Mouse (Mus musculus) MEL (cell line): ENCODE measurements around the gene Fam107b. TPM values are rescaled to one million over a fixed set of nuclear protein-coding genes. Genes with fewer than 3 reads are reported as not detected.

Experiments
- DNase-seq: peaks from one replicate; pipeline ENCODE4 v3.0.0; 2011; ENCODE audit warnings: low read depth, low spot score
- H3K27ac ChIP-seq: 2 replicates; pipeline ENCODE4 v1.5.1; 2012; ENCODE audit warnings: low read depth, mild to moderate bottlenecking, control low read depth, low read length, moderate library complexity; ENCODE audit not compliant: control insufficient read depth
- H3K27me3 ChIP-seq, 2 experiments: fragments of 150-350 bp in 1 of 2; sonication (generic) in 1 of 2; 2 replicates each; pipeline ENCODE4 v1.6.1; 2012; ENCODE audit warnings: low read length in 2 of 2, mild to moderate bottlenecking in 2 of 2, improper control_type of control experiment in 1 of 2, moderate library complexity in 1 of 2; ENCODE audit not compliant: insufficient read depth in 2 of 2, control insufficient read depth in 1 of 2
- H3K36me3 ChIP-seq, 2 experiments: 2 replicates each; pipeline ENCODE4 v1.6.1; 2012 to 2014; ENCODE audit warnings: low read length in 2 of 2, improper control_type of control experiment in 1 of 2, inconsistent platforms in 1 of 2, mild to moderate bottlenecking in 1 of 2; ENCODE audit not compliant: insufficient read depth in 2 of 2, control insufficient read depth in 1 of 2
- H3K4me1 ChIP-seq, 2 experiments: fragments of 150-350 bp in 1 of 2; sonication (generic) in 1 of 2; 2 replicates each; pipeline ENCODE4 v1.6.1; 2012; ENCODE audit warnings: low read length in 2 of 2, improper control_type of control experiment in 1 of 2, mild to moderate bottlenecking in 1 of 2; ENCODE audit not compliant: insufficient read depth in 2 of 2, control insufficient read depth in 1 of 2
- H3K4me3 ChIP-seq, 2 experiments: fragments of 150-350 bp in 1 of 2; sonication (generic) in 1 of 2; 2 replicates each; pipeline ENCODE4 v1.5.1; 2012; ENCODE audit warnings: low read depth in 2 of 2, low read length in 2 of 2, mild to moderate bottlenecking in 2 of 2, moderate library complexity in 2 of 2, control low read depth in 1 of 2, improper control_type of control experiment in 1 of 2; ENCODE audit not compliant: control insufficient read depth in 1 of 2, insufficient read depth in 1 of 2
- H3K79me2 ChIP-seq: 2 replicates; pipeline ENCODE4 v1.6.1; 2012; ENCODE audit warnings: mild to moderate bottlenecking, low read length, moderate library complexity; ENCODE audit not compliant: control insufficient read depth, poor library complexity, insufficient read depth
- H3K9ac ChIP-seq: 2 replicates; pipeline ENCODE4 v1.6.1; 2012; ENCODE audit warnings: low read depth, mild to moderate bottlenecking, control low read depth, low read length, moderate library complexity; ENCODE audit not compliant: control insufficient read depth, poor library complexity, severe bottlenecking
- H3K9me3 ChIP-seq: fragments of 150-350 bp; sonication (generic); replicated peaks from 2 replicates; pipeline ENCODE4 v1.6.1; 2012; ENCODE audit warnings: mild to moderate bottlenecking, low read length, improper control_type of control experiment, moderate library complexity; ENCODE audit not compliant: insufficient read depth
- CHD2 ChIP-seq: IDR thresholded peaks from 2 replicates; pipeline ENCODE4 v1.6.1; 2011; ENCODE audit warnings: low read length, improper control_type of control experiment
- CTCF ChIP-seq, 3 experiments: IDR thresholded peaks in 2 of 3; conservative IDR thresholded peaks in 1 of 3; 2 replicates each; pipeline ENCODE4 v1.5.1; 2011 to 2012; ENCODE audit warnings: low read length in 3 of 3, low read depth in 2 of 3, mild to moderate bottlenecking in 2 of 3, improper control_type of control experiment in 1 of 3, inconsistent platforms in 1 of 3, mixed read lengths in 1 of 3, moderate library complexity in 1 of 3; ENCODE audit not compliant: control insufficient read depth in 1 of 3, insufficient read depth in 1 of 3, poor library complexity in 1 of 3, severe bottlenecking in 1 of 3
- E2F4 ChIP-seq: IDR thresholded peaks from 2 replicates; pipeline ENCODE4 v1.6.1; 2011; ENCODE audit warnings: low read depth, low read length, improper control_type of control experiment, borderline replicate concordance
- ELF1 ChIP-seq: IDR thresholded peaks from 2 replicates; pipeline ENCODE4 v1.6.1; 2014; ENCODE audit warnings: low read depth, mild to moderate bottlenecking, inconsistent platforms, low read length, improper control_type of control experiment, moderate library complexity
- GABPA ChIP-seq: IDR thresholded peaks from 2 replicates; pipeline ENCODE4 v1.6.1; 2012; ENCODE audit warnings: low read depth, mild to moderate bottlenecking, inconsistent platforms, low read length, improper control_type of control experiment, moderate library complexity
- GATA1 ChIP-seq: IDR thresholded peaks from 2 replicates; pipeline ENCODE4 v1.6.1; 2011; ENCODE audit warnings: low read depth, low read length, improper control_type of control experiment
- HCFC1 ChIP-seq: IDR thresholded peaks from 2 replicates; pipeline ENCODE4 v1.6.1; 2012; ENCODE audit warnings: low read depth, mild to moderate bottlenecking, inconsistent platforms, low read length, improper control_type of control experiment, moderate library complexity
- KAT2A ChIP-seq: conservative IDR thresholded peaks from 2 replicates; pipeline ENCODE4 v1.6.1; 2012; ENCODE audit warnings: low read depth, low read length, improper control_type of control experiment, inconsistent platforms
- MAFK ChIP-seq: IDR thresholded peaks from 2 replicates; pipeline ENCODE4 v1.6.1; 2011; ENCODE audit warnings: low read depth, mild to moderate bottlenecking, low read length, improper control_type of control experiment, borderline replicate concordance
- MEF2A ChIP-seq: IDR thresholded peaks from 2 replicates; pipeline ENCODE4 v1.6.1; 2014; ENCODE audit warnings: low read depth, mild to moderate bottlenecking, inconsistent platforms, low read length, improper control_type of control experiment; ENCODE audit not compliant: poor library complexity, insufficient replicate concordance, severe bottlenecking; ENCODE audit errors: extremely low read depth
- MXI1 ChIP-seq: IDR thresholded peaks from 2 replicates; pipeline ENCODE4 v1.6.1; 2011; ENCODE audit warnings: mild to moderate bottlenecking, low read depth, low read length, improper control_type of control experiment
- MYB ChIP-seq: IDR thresholded peaks from 2 replicates; pipeline ENCODE4 v1.6.1; 2011; ENCODE audit warnings: mild to moderate bottlenecking, low read depth, low read length, improper control_type of control experiment
- NELFE ChIP-seq: IDR thresholded peaks from 2 replicates; pipeline ENCODE4 v1.6.1; 2011; ENCODE audit warnings: low read depth, low read length, improper control_type of control experiment
- NRF1 ChIP-seq: IDR thresholded peaks from 2 replicates; pipeline ENCODE4 v1.6.1; 2014; ENCODE audit warnings: low read depth, mild to moderate bottlenecking, inconsistent platforms, low read length, improper control_type of control experiment, moderate library complexity; ENCODE audit not compliant: poor library complexity, insufficient read depth, severe bottlenecking
- POLR2AphosphoS5 ChIP-seq: IDR thresholded peaks from 2 replicates; pipeline ENCODE4 v1.6.1; 2012; ENCODE audit warnings: low read depth, borderline replicate concordance, mild to moderate bottlenecking, inconsistent platforms, low read length, moderate library complexity, mixed read lengths
- RCOR1 ChIP-seq: IDR thresholded peaks from 2 replicates; pipeline ENCODE4 v1.6.1; 2012; ENCODE audit warnings: low read depth, mild to moderate bottlenecking, inconsistent platforms, low read length, improper control_type of control experiment
- SIN3A ChIP-seq: IDR thresholded peaks from 2 replicates; pipeline ENCODE4 v1.6.1; 2012; ENCODE audit warnings: low read length, improper control_type of control experiment, inconsistent platforms
- TBP ChIP-seq: IDR thresholded peaks from 2 replicates; pipeline ENCODE4 v1.8.0; 2011; ENCODE audit warnings: low read depth, low read length, improper control_type of control experiment
- UBTF ChIP-seq: IDR thresholded peaks from 2 replicates; pipeline ENCODE4 v1.6.1; 2012; ENCODE audit warnings: low read depth, mild to moderate bottlenecking, inconsistent platforms, low read length, improper control_type of control experiment, moderate library complexity, borderline replicate concordance; ENCODE audit not compliant: insufficient read depth
- USF1 ChIP-seq: IDR thresholded peaks from 2 replicates; pipeline ENCODE4 v1.6.1; 2014; ENCODE audit warnings: low read depth, mild to moderate bottlenecking, inconsistent platforms, low read length, improper control_type of control experiment, moderate library complexity
- USF2 ChIP-seq, 2 experiments: IDR thresholded peaks; 2 replicates each; pipeline ENCODE4 v1.6.1; 2011 to 2012; ENCODE audit warnings: improper control_type of control experiment in 2 of 2, low read length in 2 of 2, borderline replicate concordance in 1 of 2, inconsistent platforms in 1 of 2, low read depth in 1 of 2, mild to moderate bottlenecking in 1 of 2; ENCODE audit not compliant: insufficient read depth in 1 of 2
- ZC3H11A ChIP-seq: IDR thresholded peaks from 2 replicates; pipeline ENCODE4 v1.6.1; 2012; ENCODE audit warnings: low read depth, mild to moderate bottlenecking, inconsistent platforms, low read length, improper control_type of control experiment
- ZKSCAN1 ChIP-seq: IDR thresholded peaks from 2 replicates; pipeline ENCODE4 v1.6.1; 2012; ENCODE audit warnings: low read depth, mild to moderate bottlenecking, inconsistent platforms, low read length, improper control_type of control experiment, moderate library complexity
- ZNF384 ChIP-seq: IDR thresholded peaks from 2 replicates; pipeline ENCODE4 v1.6.1; 2012; ENCODE audit warnings: low read depth, mild to moderate bottlenecking, inconsistent platforms, low read length, improper control_type of control experiment
- polyA plus RNA-seq, 2 experiments: library from polyadenylated mRNA; stranded (reverse) in 1 of 2; unstranded in 1 of 2; fragments of >175 nt in 1 of 2; fragments of >200 nt in 1 of 2; gene quantifications; 2 replicates each; pipeline versions ENCODE4 v1.2.1 to v1.2.4; 2012; ENCODE audit warnings: low replicate concordance in 2 of 2, low read depth in 1 of 2; ENCODE audit not compliant: insufficient read length in 2 of 2, insufficient read depth in 1 of 2, missing spikeins in 1 of 2
- total RNA-seq: library from RNA; depleted of rRNA; stranded (reverse); fragments of 300-350 nt; gene quantifications from 2 replicates; pipeline ENCODE4 v1.2.3, GENCODE M21; 2012

The Fam107b gene
- total and polyA plus RNA-seq, 3 experiments, result 10.0 to 15.5 TPM; not detected in 1

GRCm38 (mm10) chr2:3672654-3673367 is 102.5 kb downstream of the Fam107b start:
- DNase-seq, result no peak
- Histone ChIP-seq H3K9ac (no peak overlapping the region), H3K27me3 (no peaks in the 10 kb centered on the region), H3K36me3 (no peaks in the 10 kb centered on the region)
- TF ChIP-seq E2F4, result no peak
- TF ChIP-seq MEF2A, result no peak
- no peak for TF ChIP-seq MYB
- TF ChIP-seq ZKSCAN1, result no peak
- TF ChIP-seq TBP, result no peak
- no peak for TF ChIP-seq ZNF384
- TF ChIP-seq GABPA, result no peak
- TF ChIP-seq ELF1, result no peak
- TF ChIP-seq UBTF, result no peak
- TF ChIP-seq, all 39 proteins: peak for 0
- H3K4me3 ChIP-seq, result no peak overlapping the region
- no peaks in the 10 kb centered on the region for H3K79me2 ChIP-seq
- no peaks in the 10 kb centered on the region for H3K9me3 ChIP-seq
- H3K4me1 ChIP-seq, result no peaks in the 10 kb centered on the region
- no peak overlapping the region for H3K27ac ChIP-seq

- TF ChIP-seq CTCF (IDR thresholded peaks at IDR 0.05 in 2 of 3, conservative IDR thresholded peaks at IDR 0.05 in 1 of 3; ENCODE audit: control insufficient read depth in 1 of 3, insufficient read depth in 1 of 3, low read depth in 2 of 3, low read length in 3 of 3, poor library complexity in 1 of 3, severe bottlenecking in 1 of 3), result no peak
- no peak for TF ChIP-seq GATA1
- TF ChIP-seq USF2 (IDR thresholded peaks at IDR 0.05; ENCODE audit: borderline replicate concordance in 1 of 2, insufficient read depth in 1 of 2, low read depth in 1 of 2, low read length in 2 of 2), result no peak
- TF ChIP-seq MEF2A, result no peak
- no peak for TF ChIP-seq RCOR1
- TF ChIP-seq POLR2AphosphoS5, result no peak
- TF ChIP-seq NRF1, result no peak
- TF ChIP-seq USF1, result no peak
- no peak for TF ChIP-seq ELF1
- TF ChIP-seq MXI1, result no peak
- no peak for TF ChIP-seq CHD2
- TF ChIP-seq ZC3H11A, result no peak
- no peak for TF ChIP-seq ZNF384
- TF ChIP-seq UBTF, result no peak
- no peak for TF ChIP-seq SIN3A
- TF ChIP-seq KAT2A, result no peak
- TF ChIP-seq MAFK, result no peak
- TF ChIP-seq ZKSCAN1, result no peak
- TF ChIP-seq HCFC1, result no peak
- TF ChIP-seq NELFE, result no peak
- TF ChIP-seq, all 39 proteins: peak for 0
These were observed 105.2 kb downstream of the Fam107b start for GRCm38 (mm10) chr2:3675481-3675880.

More at GRCm38 (mm10) chr2:3675481-3675880, 105.2 kb downstream of the Fam107b start:
- Histone ChIP-seq H3K36me3 (no peaks in the 10 kb centered on the region), H3K4me3 (no peak overlapping the region), H3K27me3 (peaks cover 0 to 2% of the 10 kb centered on the region in 2 experiments; a peak in 1 of 4 replicates), H3K4me1 (no peaks in the 10 kb centered on the region), H3K9me3 (no peaks in the 10 kb centered on the region), H3K27ac (no peak overlapping the region), H3K79me2 (no peaks in the 10 kb centered on the region), H3K9ac (no peak overlapping the region)
- no peak for DNase-seq
